Mouse (Mus musculus) intestine, embryonic 16.5 days (tissue): ENCODE data around the gene Iqgap3. TPM values are rescaled to one million over a fixed set of nuclear protein-coding genes. Genes with fewer than 3 reads are reported as not detected.

ENCODE experiments used
- ATAC-seq: fragments of 200-750 bp; cut with Nextera tagmentation; 2 replicates; pipeline ENCODE4 v1.8.0; 2017; ENCODE audit warnings: moderate TSS enrichment, moderate library complexity
- H3K27ac ChIP-seq: fragments of 300-500 bp; sonication (generic); 2 replicates; pipeline ENCODE4 v1.5.1; 2014; ENCODE audit warnings: mild to moderate bottlenecking, low read length
- H3K27me3 ChIP-seq: fragments of 300-500 bp; sonication (generic); replicated peaks from 2 replicates; pipeline ENCODE4 v1.6.1; 2014; ENCODE audit warnings: low read length, control low read depth, mixed read lengths; ENCODE audit not compliant: control insufficient read depth, insufficient read depth
- H3K36me3 ChIP-seq: fragments of 300-500 bp; sonication (generic); 2 replicates; pipeline ENCODE4 v1.6.1; 2014; ENCODE audit warnings: low read length, control low read depth; ENCODE audit not compliant: control insufficient read depth, insufficient read depth
- H3K4me1 ChIP-seq: fragments of 300-500 bp; sonication (generic); 2 replicates; pipeline ENCODE4 v1.6.1; 2014; ENCODE audit warnings: low read length, control low read depth, mixed read lengths; ENCODE audit not compliant: control insufficient read depth, insufficient read depth
- H3K4me2 ChIP-seq: fragments of 300-500 bp; sonication (generic); 2 replicates; pipeline ENCODE4 v1.6.1; 2014; ENCODE audit warnings: low read depth, low read length, control low read depth
- H3K4me3 ChIP-seq: fragments of 300-500 bp; sonication (generic); 2 replicates; pipeline ENCODE4 v1.5.1; 2014; ENCODE audit warnings: mild to moderate bottlenecking, low read length
- H3K9ac ChIP-seq: fragments of 300-500 bp; sonication (generic); 2 replicates; pipeline ENCODE4 v1.6.1; 2014; ENCODE audit warnings: low read depth, low read length
- H3K9me3 ChIP-seq: fragments of 300-500 bp; sonication (generic); 2 replicates; pipeline ENCODE4 v1.6.1; 2016; ENCODE audit warnings: low read length, control low read depth; ENCODE audit not compliant: control insufficient read depth
- WGBS: fragments of 180-500 bp; shearing (Covaris S2); extraction: QIAGEN DNeasy Blood & Tissue Kit; methylation state at CpG from one replicate; pipeline ENCODE4 v1.1.7; 2014; 5-methylcytosine and 5-hydroxymethylcytosine counted together
- polyA plus RNA-seq: library from polyadenylated mRNA; unstranded; fragments of >200 nt; fragmentation: Nextera tagmentation; extraction: Ambion mirVana; gene quantifications from 2 replicates; pipeline ENCODE4 v1.2.1, GENCODE M21; 2015

Gene Iqgap3
- polyA plus RNA-seq, 1 experiment from 2014 or later, result 14.5 TPM

DNA sequence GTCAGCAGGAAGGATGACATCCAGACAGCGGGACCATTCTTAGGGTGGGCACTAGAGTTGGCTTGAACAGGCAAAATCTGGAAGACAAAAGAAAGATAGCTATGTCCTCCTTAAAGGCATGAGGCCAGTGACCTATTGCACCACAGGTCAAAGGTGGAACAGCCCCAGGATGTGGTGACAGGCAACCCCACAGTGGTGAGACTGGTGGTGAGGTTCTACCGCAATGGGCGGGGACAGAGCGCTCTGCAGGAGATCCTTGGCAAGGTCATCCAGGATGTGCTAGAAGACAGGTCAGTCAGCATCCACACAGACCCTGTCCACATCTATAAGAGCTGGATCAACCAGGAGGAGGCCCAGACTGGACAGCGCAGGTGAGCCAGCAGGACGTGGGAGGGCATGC is 27.4 kb downstream of the Iqgap3 start:
- no peak overlapping the region for H3K27ac ChIP-seq
- no peak overlapping the region for H3K4me3 ChIP-seq
- no peaks in the 10 kb centered on the region for H3K9me3 ChIP-seq
- H3K36me3 ChIP-seq, result peaks cover 16% of the 10 kb centered on the region; the same call in 1 of the 2 replicates
- H3K4me1 ChIP-seq, result no peaks in the 10 kb centered on the region
- no peak overlapping the region for H3K4me2 ChIP-seq
- WGBS, result 97% methylated on average over 6 of the region's 6 CpGs
- H3K27me3 ChIP-seq, result no peaks in the 10 kb centered on the region
- H3K9ac ChIP-seq, result no peak overlapping the region
- no peak for ATAC-seq

DNA sequence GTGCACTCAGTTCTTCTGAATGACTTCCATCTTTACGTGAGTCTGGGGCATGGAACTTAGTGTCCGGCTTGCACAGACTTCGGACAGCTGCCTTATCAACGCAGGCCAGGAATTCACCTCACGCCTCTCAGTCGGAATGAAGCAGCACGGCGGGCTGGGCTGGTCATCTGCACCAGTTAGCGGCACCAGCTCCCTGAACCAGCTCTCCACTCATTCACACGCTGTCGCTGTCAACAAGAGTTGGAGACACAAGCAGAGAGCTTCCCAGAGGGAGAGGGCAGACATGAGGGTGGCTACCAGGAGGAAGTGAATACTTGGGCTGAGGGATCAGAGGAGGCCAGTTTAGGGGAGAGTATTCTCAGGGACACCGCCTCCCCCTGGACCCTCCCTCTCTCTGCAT is 32.6 kb downstream of the Iqgap3 start:
- ATAC-seq, result no peak
- no peak overlapping the region for H3K4me2 ChIP-seq
- no peak overlapping the region for H3K4me3 ChIP-seq
- H3K27ac ChIP-seq, result no peak overlapping the region
- no peaks in the 10 kb centered on the region for H3K9me3 ChIP-seq
- no peaks in the 10 kb centered on the region for H3K27me3 ChIP-seq
- H3K9ac ChIP-seq, result no peak overlapping the region
- WGBS, result 90% methylated on average over 12 of the region's 12 CpGs
- H3K36me3 ChIP-seq, result peaks cover 29% of the 10 kb centered on the region
- H3K4me1 ChIP-seq, result no peaks in the 10 kb centered on the region

- Histone ChIP-seq H3K4me3 (no peak overlapping the region), H3K4me1 (no peaks in the 10 kb centered on the region), H3K4me2 (no peak overlapping the region), H3K9me3 (no peaks in the 10 kb centered on the region), H3K36me3 (peaks cover 15% of the 10 kb centered on the region), H3K9ac (no peak overlapping the region), H3K27me3 (no peaks in the 10 kb centered on the region), H3K27ac (no peak overlapping the region)
- ATAC-seq, result no peak
- WGBS, result 87% methylated on average over 19 of the region's 19 CpGs
Observed at GRCm38 (mm10) chr3:88120117-88120651, 38.4 kb downstream of the Iqgap3 start.

DNA sequence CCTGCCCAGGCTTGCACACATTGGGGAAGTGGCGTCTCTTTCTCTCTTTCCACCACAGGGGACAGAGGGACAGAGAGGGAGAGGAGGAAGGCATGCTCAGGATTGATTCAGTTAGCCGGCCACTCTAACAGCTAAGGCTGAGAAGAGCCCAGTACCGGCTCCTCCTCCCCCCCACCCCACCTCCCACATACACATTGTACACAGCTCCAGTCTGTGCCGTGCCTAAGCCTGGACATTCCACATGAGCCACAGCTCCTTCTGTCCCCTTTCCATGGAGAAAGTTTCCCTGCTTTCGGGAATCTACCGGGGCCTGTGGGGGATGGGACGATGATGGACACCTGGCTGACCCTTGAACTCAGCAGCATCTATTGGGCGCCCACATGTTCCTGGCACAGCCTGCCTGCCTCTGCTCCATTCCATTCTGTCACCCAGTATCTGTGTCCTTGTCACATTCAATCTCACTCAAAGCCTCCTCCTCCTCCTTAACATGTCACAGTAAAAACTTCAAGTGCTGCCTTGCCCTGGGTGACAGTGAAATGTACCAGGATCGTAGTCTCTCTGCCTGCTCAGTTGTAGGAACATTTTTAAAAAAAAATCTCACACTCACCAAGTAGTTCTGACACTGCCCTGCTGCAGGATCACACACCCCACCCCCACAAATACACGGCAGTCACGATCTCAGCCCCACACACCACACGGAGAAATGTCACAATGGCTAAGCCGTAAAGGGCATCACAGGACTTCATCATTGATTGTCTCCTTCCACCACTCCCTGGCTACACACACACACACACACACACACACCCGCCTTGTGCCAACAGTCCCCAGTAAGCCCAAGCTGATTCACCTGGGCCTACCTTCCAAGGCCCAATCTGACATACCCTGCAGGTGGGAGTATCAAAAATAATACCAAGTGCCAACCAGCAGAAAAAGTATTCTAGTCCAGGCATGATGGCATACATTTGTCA is 39.7 kb downstream of the Iqgap3 start:
- Histone ChIP-seq H3K4me2 (no peak overlapping the region), H3K27me3 (no peaks in the 10 kb centered on the region), H3K4me3 (no peak overlapping the region), H3K36me3 (peaks cover 9% of the 10 kb centered on the region; the same call in 1 of the 2 replicates), H3K4me1 (no peaks in the 10 kb centered on the region), H3K27ac (no peak overlapping the region), H3K9ac (no peak overlapping the region), H3K9me3 (no peaks in the 10 kb centered on the region)
- ATAC-seq, result no peak
- 70% methylated on average over 14 of the region's 14 CpGs for WGBS

GRCm38 (mm10) chr3:88125195-88125594 is 43.4 kb downstream of the Iqgap3 start:
- Histone ChIP-seq H3K36me3 (no peaks in the 10 kb centered on the region), H3K27me3 (no peaks in the 10 kb centered on the region), H3K9ac (no peak overlapping the region), H3K4me1 (no peaks in the 10 kb centered on the region), H3K27ac (no peak overlapping the region), H3K4me3 (no peak overlapping the region), H3K4me2 (no peak overlapping the region), H3K9me3 (no peaks in the 10 kb centered on the region)
- 43% methylated on average over 4 of the region's 4 CpGs for WGBS
- peak; percentile 84 for ATAC-seq

DNA sequence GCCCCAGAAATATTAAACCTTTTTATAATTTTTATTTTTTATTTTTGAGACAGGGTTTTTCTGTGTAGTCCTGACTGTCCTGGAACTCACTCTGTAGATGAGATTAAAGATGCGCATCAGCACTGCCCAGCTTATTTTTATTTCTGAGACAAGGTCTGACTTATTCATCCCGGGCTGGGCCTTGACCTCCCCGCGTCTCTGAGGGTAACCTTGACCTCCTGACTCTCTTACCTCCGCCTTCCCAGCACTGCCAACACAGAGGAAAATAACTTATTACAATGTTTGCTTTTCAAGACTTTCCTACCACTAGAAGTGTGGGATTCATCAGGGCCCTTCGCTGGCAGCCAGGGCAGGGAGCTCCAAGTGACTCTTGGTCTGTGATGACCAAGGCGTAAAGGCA is 44.4 kb downstream of the Iqgap3 start:
- WGBS, result 72% methylated on average over 7 of the region's 7 CpGs
- H3K4me1 ChIP-seq, result no peaks in the 10 kb centered on the region
- no peaks in the 10 kb centered on the region for H3K36me3 ChIP-seq
- ATAC-seq, result no peak
- no peak overlapping the region for H3K4me3 ChIP-seq
- H3K27ac ChIP-seq, result no peak overlapping the region
- no peak overlapping the region for H3K4me2 ChIP-seq
- H3K27me3 ChIP-seq, result no peaks in the 10 kb centered on the region
- H3K9me3 ChIP-seq, result no peaks in the 10 kb centered on the region
- no peak overlapping the region for H3K9ac ChIP-seq

DNA sequence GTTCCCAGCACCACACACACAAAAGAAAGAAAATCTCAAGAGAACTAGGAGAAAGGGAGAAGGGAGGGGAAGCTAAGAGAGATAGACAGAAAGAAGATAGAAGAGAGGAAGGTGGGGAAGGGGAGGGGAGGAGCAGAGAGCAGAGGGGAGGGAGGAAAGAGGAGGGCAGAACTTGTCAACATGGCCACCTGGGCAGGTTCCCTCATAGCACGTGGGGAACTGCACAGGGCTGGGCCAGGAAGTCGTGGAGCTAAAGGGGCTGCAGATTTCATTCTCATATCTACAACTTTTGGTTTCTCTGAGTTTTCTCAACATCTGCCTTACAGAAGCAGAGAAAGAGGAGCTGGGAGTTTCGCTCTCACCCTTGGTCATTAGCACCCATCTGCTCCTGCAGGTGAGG is 45.9 kb downstream of the Iqgap3 start:
- no peak for ATAC-seq
- Histone ChIP-seq H3K4me3 (no peak overlapping the region), H3K9ac (no peak overlapping the region), H3K9me3 (no peaks in the 10 kb centered on the region), H3K27ac (no peak overlapping the region), H3K27me3 (no peaks in the 10 kb centered on the region), H3K36me3 (no peaks in the 10 kb centered on the region), H3K4me2 (no peak overlapping the region), H3K4me1 (no peaks in the 10 kb centered on the region)
- WGBS, result 69% methylated on average over 3 of the region's 3 CpGs

GRCm38 (mm10) chr3:88128056-88128455 is 46.3 kb downstream of the Iqgap3 start:
- H3K27me3 ChIP-seq, result no peaks in the 10 kb centered on the region
- no peak overlapping the region for H3K4me3 ChIP-seq
- H3K9me3 ChIP-seq, result no peaks in the 10 kb centered on the region
- no peak for ATAC-seq
- H3K4me1 ChIP-seq, result no peaks in the 10 kb centered on the region
- no peak overlapping the region for H3K27ac ChIP-seq
- no peak overlapping the region for H3K4me2 ChIP-seq
- H3K36me3 ChIP-seq, result no peaks in the 10 kb centered on the region
- no peak overlapping the region for H3K9ac ChIP-seq
- WGBS, result 59% methylated on average over 5 of the region's 5 CpGs

DNA sequence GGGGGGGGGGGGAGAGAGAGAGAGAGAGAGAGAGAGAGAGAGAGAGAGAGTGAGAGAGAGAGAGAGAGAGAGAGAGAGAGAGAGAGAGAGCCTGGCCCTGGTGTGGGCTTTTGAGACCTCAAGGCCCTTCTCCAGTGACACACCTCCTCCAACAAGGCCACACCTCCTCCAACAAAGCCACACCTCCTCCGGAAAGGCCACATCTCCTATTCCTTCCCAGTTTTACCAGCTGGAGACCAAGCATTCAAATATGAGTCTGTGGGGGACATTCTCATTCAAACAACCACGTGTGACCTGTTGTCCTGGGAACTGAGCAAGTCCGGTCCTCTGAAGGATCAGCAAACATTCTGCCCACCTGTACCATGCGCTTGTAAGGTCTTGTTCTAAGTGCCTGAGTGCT is 47.2 kb downstream of the Iqgap3 start:
- Histone ChIP-seq H3K4me2 (no peak overlapping the region), H3K36me3 (no peaks in the 10 kb centered on the region), H3K27ac (no peak overlapping the region), H3K4me1 (peaks cover 6% of the 10 kb centered on the region), H3K9me3 (no peaks in the 10 kb centered on the region), H3K9ac (no peak overlapping the region), H3K27me3 (no peaks in the 10 kb centered on the region), H3K4me3 (no peak overlapping the region)
- WGBS, result 60% methylated on average over 4 of the region's 4 CpGs
- ATAC-seq, result no peak
